Mouse (Mus musculus): Measurements from ENCODE around the gene Gsk3a.

Gene Gsk3a

GRCm38 (mm10) chr7:25237249-25238014 lies at the start of gene Gsk3a:
Gsk3a (minus strand) TSS chr7:25237851.
- in situ Hi-C loops (cut with MboI; ENCODE audit: low sequenced_read_pairs) = no loop called here

GRCm38 (mm10) chr7:25286989-25287388 lies 49.3 kb upstream of the Gsk3a start:
- in situ Hi-C loops (cut with MboI; ENCODE audit: low sequenced_read_pairs) = no loop called here

- in situ Hi-C loops (cut with MboI; ENCODE audit: low sequenced_read_pairs) = no loop called here
These were observed 48.0 kb upstream of the Gsk3a start for GRCm38 (mm10) chr7:25285511-25286238.

- in situ Hi-C loops (cut with MboI; ENCODE audit: low sequenced_read_pairs) = no loop called here
These were observed 47.1 kb upstream of the Gsk3a start for GRCm38 (mm10) chr7:25284766-25285165.

GRCm38 (mm10) chr7:25284171-25284570 lies 46.5 kb upstream of the Gsk3a start:
- in situ Hi-C loops (cut with MboI; ENCODE audit: low sequenced_read_pairs) = no loop called here

GRCm38 (mm10) chr7:25283637-25284036 lies 46.0 kb upstream of the Gsk3a start:
- in situ Hi-C loops (cut with MboI; ENCODE audit: low sequenced_read_pairs) = no loop called here

GRCm38 (mm10) chr7:25282731-25283211 lies 45.1 kb upstream of the Gsk3a start:
- in situ Hi-C loops (cut with MboI; ENCODE audit: low sequenced_read_pairs) = no loop called here

- in situ Hi-C loops (cut with MboI; ENCODE audit: low sequenced_read_pairs) = no loop called here
These were observed 44.3 kb upstream of the Gsk3a start for GRCm38 (mm10) chr7:25281734-25282601.

- in situ Hi-C loops (cut with MboI; ENCODE audit: low sequenced_read_pairs) = no loop called here
These were observed 43.6 kb upstream of the Gsk3a start for GRCm38 (mm10) chr7:25281166-25281733.

- in situ Hi-C loops (cut with MboI; ENCODE audit: low sequenced_read_pairs) = loop anchor here (5.0 kb wide), 1 partner anchor 38 kb away; no protein-coding TSS in a partner anchor
These were observed 42.5 kb upstream of the Gsk3a start for GRCm38 (mm10) chr7:25279861-25280791.

GRCm38 (mm10) chr7:25279076-25279860 lies 41.6 kb upstream of the Gsk3a start:
- in situ Hi-C loops (cut with MboI; ENCODE audit: low sequenced_read_pairs) = loop anchor here (5.0 kb wide), 1 partner anchor 37 kb away; no protein-coding TSS in a partner anchor

GRCm38 (mm10) chr7:25278341-25279075 lies 40.9 kb upstream of the Gsk3a start:
- in situ Hi-C loops (cut with MboI; ENCODE audit: low sequenced_read_pairs) = loop anchor here (5.0 kb wide), 1 partner anchor 36 kb away; no protein-coding TSS in a partner anchor

- in situ Hi-C loops (cut with MboI; ENCODE audit: low sequenced_read_pairs) = loop anchor here (5.0 kb wide), 1 partner anchor 36 kb away; no protein-coding TSS in a partner anchor
These were observed 40.3 kb upstream of the Gsk3a start for GRCm38 (mm10) chr7:25277998-25278340.

GRCm38 (mm10) chr7:25277405-25277804 lies 39.8 kb upstream of the Gsk3a start:
- in situ Hi-C loops (cut with MboI; ENCODE audit: low sequenced_read_pairs) = loop anchor here (5.0 kb wide), 1 partner anchor 35 kb away; no protein-coding TSS in a partner anchor

- in situ Hi-C loops (cut with MboI; ENCODE audit: low sequenced_read_pairs) = loop anchor here (5.0 kb wide), 1 partner anchor 33 kb away; no protein-coding TSS in a partner anchor
These were observed 38.1 kb upstream of the Gsk3a start for GRCm38 (mm10) chr7:25275555-25276298.

- in situ Hi-C loops (cut with MboI; ENCODE audit: low sequenced_read_pairs) = loop anchor here (5.0 kb wide), 1 partner anchor 33 kb away; no protein-coding TSS in a partner anchor
These were observed 37.3 kb upstream of the Gsk3a start for GRCm38 (mm10) chr7:25274996-25275395.

GRCm38 (mm10) chr7:25274571-25274970 lies 36.9 kb upstream of the Gsk3a start:
- in situ Hi-C loops (cut with MboI; ENCODE audit: low sequenced_read_pairs) = no loop called here
